Mouse (Mus musculus) forebrain, embryonic 15.5 days (tissue): Measurements from ENCODE around the gene Senp3. TPM values are rescaled to one million over a fixed set of nuclear protein-coding genes. Genes with fewer than 3 reads are reported as not detected.

Source experiments
- ATAC-seq: fragments of 200-750 bp; cut with Nextera tagmentation; replicated peaks from 2 replicates; pipeline ENCODE4 v1.8.0; 2017; ENCODE audit warnings: mild to moderate bottlenecking, moderate TSS enrichment, moderate library complexity
- H3K27ac ChIP-seq: fragments of 300-500 bp; sonication (generic); replicated peaks from 2 replicates; pipeline ENCODE4 v1.5.1; 2015; ENCODE audit warnings: mild to moderate bottlenecking, inconsistent platforms
- H3K27me3 ChIP-seq: fragments of 300-500 bp; sonication (generic); 2 replicates; pipeline ENCODE4 v1.6.1; 2015; ENCODE audit warnings: inconsistent platforms
- H3K36me3 ChIP-seq: fragments of 300-500 bp; sonication (generic); 2 replicates; pipeline ENCODE4 v1.6.1; 2015; ENCODE audit warnings: mild to moderate bottlenecking, inconsistent platforms
- H3K4me1 ChIP-seq: fragments of 300-500 bp; sonication (generic); 2 replicates; pipeline ENCODE4 v1.6.1; 2015; ENCODE audit warnings: inconsistent platforms
- H3K4me2 ChIP-seq: fragments of 300-500 bp; sonication (generic); replicated peaks from 2 replicates; pipeline ENCODE4 v1.6.1; 2015; ENCODE audit warnings: mild to moderate bottlenecking, inconsistent platforms
- H3K4me3 ChIP-seq: fragments of 300-500 bp; sonication (generic); 2 replicates; pipeline ENCODE4 v1.5.1; 2015; ENCODE audit warnings: mild to moderate bottlenecking, inconsistent platforms
- H3K9ac ChIP-seq: fragments of 300-500 bp; sonication (generic); replicated peaks from 2 replicates; pipeline ENCODE4 v1.6.1; 2015; ENCODE audit warnings: mild to moderate bottlenecking, inconsistent platforms
- H3K9me3 ChIP-seq: fragments of 300-500 bp; sonication (generic); 2 replicates; pipeline ENCODE4 v1.6.1; 2016; ENCODE audit warnings: inconsistent platforms
- WGBS: fragments of 180-500 bp; shearing (Covaris S2); methylation state at CpG from one replicate; pipeline ENCODE4 v1.1.7; 2015; ENCODE audit warnings: mixed read lengths; 5-methylcytosine and 5-hydroxymethylcytosine counted together
- polyA plus RNA-seq: library from polyadenylated mRNA; unstranded; fragments of >200 nt; fragmentation: Nextera tagmentation; extraction: Ambion mirVana; gene quantifications from 2 replicates; pipeline ENCODE4 v1.2.1, GENCODE M21; 2015

Senp3 gene
- polyA plus RNA-seq, 1 experiment from 2014 or later: 102 TPM

- peak overlapping the region; percentile 100 for H3K4me3 ChIP-seq
- H3K27ac ChIP-seq: peak overlapping the region; percentile 98
- H3K9me3 ChIP-seq: no peaks in the 10 kb centered on the region
- ATAC-seq: peak; percentile 70
- H3K27me3 ChIP-seq: no peaks in the 10 kb centered on the region
- H3K36me3 ChIP-seq: peaks cover 69% of the 10 kb centered on the region
- peak overlapping the region; percentile 72 for H3K4me2 ChIP-seq
- peak overlapping the region; percentile 99 for H3K9ac ChIP-seq
- peaks cover 33% of the 10 kb centered on the region for H3K4me1 ChIP-seq
- under 1% methylated on average over 61 of the region's 61 CpGs for WGBS
These were observed 10.8 kb downstream of the Senp3 start for GRCm38 (mm10) chr11:69670786-69671725.

GRCm38 (mm10) chr11:69666665-69667005, 15.2 kb downstream of the Senp3 start:
- Histone ChIP-seq H3K4me3 (no peak overlapping the region), H3K4me1 (peaks cover 32% of the 10 kb centered on the region), H3K9me3 (no peaks in the 10 kb centered on the region), H3K9ac (no peak overlapping the region), H3K27ac (no peak overlapping the region), H3K4me2 (no peak overlapping the region), H3K27me3 (no peaks in the 10 kb centered on the region), H3K36me3 (peaks cover 64% of the 10 kb centered on the region)
- 83% methylated on average over 3 of the region's 3 CpGs for WGBS
- no peak for ATAC-seq

- WGBS: 28% methylated on average over 7 of the region's 7 CpGs
- Histone ChIP-seq H3K4me2 (no peak within 1 kb of the TSS), H3K4me3 (no peak within 1 kb of the TSS), H3K9me3 (no peaks in the 10 kb centered on the region), H3K4me1 (peaks cover 37% of the 10 kb centered on the region), H3K27ac (0 out of 2 replicates have a peak within 1 kb of the TSS, but pooled peaks have one; percentile 3), H3K9ac (no peak within 1 kb of the TSS), H3K27me3 (no peaks in the 10 kb centered on the region), H3K36me3 (peaks cover 64% of the 10 kb centered on the region)
- no peak for ATAC-seq
These were observed 15.8 kb downstream of the Senp3 start, which contains the start of gene Cd68 for GRCm38 (mm10) chr11:69665961-69666664. Cd68 (minus strand) TSS chr11:69666153.

- Histone ChIP-seq H3K4me2 (no peak overlapping the region), H3K9ac (no peak overlapping the region), H3K9me3 (no peaks in the 10 kb centered on the region), H3K36me3 (peaks cover 64% of the 10 kb centered on the region), H3K27me3 (no peaks in the 10 kb centered on the region), H3K4me1 (peaks cover 38% of the 10 kb centered on the region), H3K4me3 (no peak overlapping the region), H3K27ac (0 out of 2 replicates have a peak overlapping the region, but pooled peaks have one; percentile 3)
- WGBS: 72% methylated on average over 9 of the region's 9 CpGs
- no peak for ATAC-seq
These were observed 16.4 kb downstream of the Senp3 start for GRCm38 (mm10) chr11:69665457-69665960.

DNA sequence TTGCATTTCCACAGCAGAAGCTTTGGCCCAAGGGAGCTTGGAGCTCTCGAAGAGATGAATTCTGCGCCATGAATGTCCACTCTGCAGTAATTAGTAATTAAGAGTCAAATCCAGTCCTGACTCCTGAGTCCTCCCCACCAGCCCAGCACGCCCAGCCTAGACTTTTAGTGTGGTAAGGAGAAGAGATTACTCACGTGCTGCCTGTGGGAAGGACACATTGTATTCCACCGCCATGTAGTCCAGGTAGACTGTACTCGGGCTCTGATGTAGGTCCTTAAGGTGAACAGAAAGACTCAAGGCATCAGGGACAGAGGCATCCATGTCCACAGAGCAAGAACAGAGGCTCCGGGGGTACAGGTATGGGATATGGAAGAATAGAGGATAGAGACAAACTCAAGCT, 17.0 kb downstream of the Senp3 start:
- Histone ChIP-seq H3K4me2 (no peak overlapping the region), H3K4me3 (no peak overlapping the region), H3K27ac (no peak overlapping the region), H3K4me1 (peaks cover 31% of the 10 kb centered on the region), H3K9me3 (no peaks in the 10 kb centered on the region), H3K27me3 (no peaks in the 10 kb centered on the region), H3K9ac (no peak overlapping the region), H3K36me3 (peaks cover 58% of the 10 kb centered on the region)
- no peak for ATAC-seq
- WGBS: 91% methylated on average over 7 of the region's 7 CpGs

- Histone ChIP-seq H3K27me3 (no peaks in the 10 kb centered on the region), H3K9ac (no peak overlapping the region), H3K4me1 (peaks cover 22% of the 10 kb centered on the region), H3K27ac (peak overlapping the region; percentile 96; the same call in 1 of the 2 replicates), H3K9me3 (no peaks in the 10 kb centered on the region), H3K36me3 (peaks cover 52% of the 10 kb centered on the region), H3K4me2 (no peak overlapping the region), H3K4me3 (no peak overlapping the region)
- ATAC-seq: no peak
- 86% methylated on average over 6 of the region's 6 CpGs for WGBS
These were observed 18.1 kb downstream of the Senp3 start for GRCm38 (mm10) chr11:69663795-69664194.

GRCm38 (mm10) chr11:69662967-69663671, 18.8 kb downstream of the Senp3 start:
- Histone ChIP-seq H3K9ac (peak overlapping the region; percentile 66), H3K9me3 (no peaks in the 10 kb centered on the region), H3K27ac (peak overlapping the region; percentile 96), H3K27me3 (no peaks in the 10 kb centered on the region), H3K4me2 (peak overlapping the region; percentile 58), H3K4me3 (peak overlapping the region; percentile 66), H3K36me3 (peaks cover 52% of the 10 kb centered on the region), H3K4me1 (peaks cover 20% of the 10 kb centered on the region)
- peak; percentile 28 for ATAC-seq
- WGBS: 72% methylated on average over 13 of the region's 13 CpGs

DNA sequence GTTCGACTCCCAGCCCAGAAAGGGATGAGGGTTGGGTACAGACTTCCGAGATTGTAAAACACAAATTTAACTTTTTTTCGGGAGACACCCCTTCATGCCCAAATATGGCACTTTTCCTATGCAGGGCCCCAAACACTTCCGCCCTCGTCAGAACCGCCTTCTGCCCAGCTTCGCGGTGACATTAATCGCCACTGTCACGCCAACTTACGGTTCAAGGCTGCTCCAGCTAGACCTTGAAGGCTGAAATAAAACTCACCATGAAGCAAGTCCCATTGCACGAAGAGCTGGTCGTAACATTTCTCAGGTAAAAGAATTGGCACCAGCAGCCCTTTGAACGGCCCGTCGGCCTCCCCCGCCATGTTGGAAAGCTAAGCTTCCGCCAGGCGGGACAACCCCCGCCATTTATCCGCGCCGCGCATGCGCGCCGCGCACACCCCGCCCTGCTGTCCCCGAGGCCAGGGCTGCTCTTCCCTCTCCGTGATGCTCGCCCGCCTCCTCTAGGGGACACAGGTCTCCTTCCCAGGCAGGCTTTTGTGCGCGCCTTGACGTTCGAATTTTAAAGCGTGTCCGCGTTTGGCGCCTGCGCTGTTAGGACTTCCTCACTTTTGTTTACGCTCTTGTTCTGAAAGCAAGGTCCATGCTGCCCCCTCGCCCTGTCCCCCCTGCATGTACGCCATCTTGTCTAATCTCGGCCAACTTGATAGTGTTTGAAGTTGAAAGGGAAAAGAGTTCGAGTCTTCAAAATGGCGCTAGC, 19.5 kb downstream of the Senp3 start, which contains the start of gene Mpdu1:
TSS of gene Mpdu1 (minus strand) at position 430 of the 754 bp plus-strand sequence.
- Histone ChIP-seq H3K36me3 (peaks cover 52% of the 10 kb centered on the region), H3K27me3 (no peaks in the 10 kb centered on the region), H3K9me3 (no peaks in the 10 kb centered on the region), H3K4me3 (peak within 1 kb of the TSS; percentile 66), H3K9ac (peak within 1 kb of the TSS; percentile 66), H3K4me1 (peaks cover 20% of the 10 kb centered on the region), H3K27ac (peak within 1 kb of the TSS; percentile 96), H3K4me2 (peak within 1 kb of the TSS; percentile 58)
- under 1% methylated on average over 48 of the region's 48 CpGs for WGBS
- peak; percentile 96 for ATAC-seq

GRCm38 (mm10) chr11:69661221-69661881, 20.5 kb downstream of the Senp3 start:
- WGBS: 77% methylated on average over 3 of the region's 3 CpGs
- no peaks in the 10 kb centered on the region for H3K27me3 ChIP-seq
- H3K9me3 ChIP-seq: no peaks in the 10 kb centered on the region
- peaks cover 23% of the 10 kb centered on the region for H3K4me1 ChIP-seq
- H3K4me2 ChIP-seq: peak overlapping the region; percentile 58
- peak overlapping the region; percentile 66 for H3K9ac ChIP-seq
- no peak for ATAC-seq
- H3K27ac ChIP-seq: peak overlapping the region; percentile 96
- peaks cover 55% of the 10 kb centered on the region for H3K36me3 ChIP-seq
- H3K4me3 ChIP-seq: peak overlapping the region; percentile 66

- WGBS: 81% methylated on average over 15 of the region's 15 CpGs
- no peaks in the 10 kb centered on the region for H3K27me3 ChIP-seq
- no peak for ATAC-seq
These were observed 24.4 kb downstream of the Senp3 start for GRCm38 (mm10) chr11:69657462-69657881.

More at GRCm38 (mm10) chr11:69657462-69657881, 24.4 kb downstream of the Senp3 start:
- Histone ChIP-seq H3K4me3 (no peak overlapping the region), H3K4me2 (no peak overlapping the region), H3K9ac (no peak overlapping the region), H3K36me3 (peaks cover 40% of the 10 kb centered on the region), H3K27ac (no peak overlapping the region), H3K4me1 (peaks cover 23% of the 10 kb centered on the region), H3K9me3 (no peaks in the 10 kb centered on the region)
